Mouse (Mus musculus) CH12.LX (cell line): ENCODE data around the gene Lipn.

Source experiments
- CHD2 ChIP-seq: IDR thresholded peaks from 2 replicates; pipeline ENCODE4 v1.6.1; 2011; ENCODE audit warnings: low read length, improper control_type of control experiment
- CTCF ChIP-seq, 2 experiments: IDR thresholded peaks in 1 of 2; conservative IDR thresholded peaks in 1 of 2; 2 replicates each; pipeline ENCODE4 v1.5.1; 2011 to 2012; ENCODE audit warnings: low read depth in 2 of 2, low read length in 2 of 2, improper control_type of control experiment in 1 of 2, inconsistent platforms in 1 of 2, mild to moderate bottlenecking in 1 of 2, moderate library complexity in 1 of 2
- EP300 ChIP-seq: IDR thresholded peaks from 2 replicates; pipeline ENCODE4 v1.6.1; 2011; ENCODE audit warnings: low read length, improper control_type of control experiment
- HCFC1 ChIP-seq: IDR thresholded peaks from 2 replicates; pipeline ENCODE4 v1.6.1; 2012; ENCODE audit warnings: low read depth, mild to moderate bottlenecking, inconsistent platforms, low read length, improper control_type of control experiment
- MAFK ChIP-seq: IDR thresholded peaks from 2 replicates; pipeline ENCODE4 v1.6.1; 2011; ENCODE audit warnings: low read length, improper control_type of control experiment; ENCODE audit not compliant: insufficient replicate concordance
- POLR2A ChIP-seq: IDR thresholded peaks from 2 replicates; pipeline ENCODE4 v1.6.1; 2011; ENCODE audit warnings: low read depth, mild to moderate bottlenecking, improper control_type of control experiment, low read length
- POLR2AphosphoS2 ChIP-seq: IDR thresholded peaks from 2 replicates; pipeline ENCODE4 v1.6.1; 2011; ENCODE audit warnings: low read depth, low read length, improper control_type of control experiment
- RCOR1 ChIP-seq: conservative IDR thresholded peaks from 2 replicates; pipeline ENCODE4 v1.6.1; 2012; ENCODE audit warnings: low read depth, mild to moderate bottlenecking, inconsistent platforms, low read length, improper control_type of control experiment
- SMC3 ChIP-seq: IDR thresholded peaks from 2 replicates; pipeline ENCODE4 v1.6.1; 2011; ENCODE audit warnings: low read depth, low read length, improper control_type of control experiment
- TBP ChIP-seq: conservative IDR thresholded peaks from 2 replicates; pipeline ENCODE4 v1.6.1; 2011; ENCODE audit warnings: low read depth, low read length, improper control_type of control experiment
- TCF12 ChIP-seq: IDR thresholded peaks from 2 replicates; pipeline ENCODE4 v1.6.1; 2014; ENCODE audit warnings: low read depth, mild to moderate bottlenecking, inconsistent platforms, low read length, improper control_type of control experiment
- ZC3H11A ChIP-seq: IDR thresholded peaks from 2 replicates; pipeline ENCODE4 v1.6.1; 2012; ENCODE audit warnings: low read depth, mild to moderate bottlenecking, inconsistent platforms, low read length, improper control_type of control experiment

- no peak for TF ChIP-seq MAFK
- peak; percentile 48 for TF ChIP-seq SMC3
- TF ChIP-seq POLR2A: no peak
- no peak for TF ChIP-seq HCFC1
- no peak for TF ChIP-seq TBP
- TF ChIP-seq ZC3H11A: no peak
- TF ChIP-seq TCF12: no peak
- no peak for TF ChIP-seq POLR2AphosphoS2
- TF ChIP-seq CTCF (conservative IDR thresholded peaks at IDR 0.05 in 1 of 2, IDR thresholded peaks at IDR 0.05 in 1 of 2; ENCODE audit: low read depth in 2 of 2, low read length in 2 of 2): peak in 1 of 2 experiments; percentile 62; a peak in 2 of 4 replicates
- TF ChIP-seq EP300: no peak
- no peak for TF ChIP-seq CHD2
- TF ChIP-seq RCOR1: no peak
These were observed 29.1 kb downstream of the Lipn start for GRCm38 (mm10) chr19:34096228-34096627.
